Mouse (Mus musculus) embryonic facial prominence, embryonic 14.5 days (tissue): Measurements from ENCODE around the gene Tal1. TPM values are rescaled to one million over a fixed set of nuclear protein-coding genes. Genes with fewer than 3 reads are reported as not detected.

ENCODE experiments used
- ATAC-seq: fragments of 200-750 bp; cut with Nextera tagmentation; 2 replicates; pipeline ENCODE4 v1.8.0; 2017; ENCODE audit warnings: low read depth, moderate number of reproducible peaks, moderate TSS enrichment
- DNase-seq: peaks from one replicate; pipeline ENCODE4 v3.0.0-alpha.2; 2015; ENCODE audit warnings: low spot score
- H3K27ac ChIP-seq: fragments of 300-500 bp; sonication (generic); replicated peaks from 2 replicates; pipeline ENCODE4 v1.5.1; 2014; ENCODE audit warnings: low read depth, mild to moderate bottlenecking, low read length, moderate library complexity
- H3K27me3 ChIP-seq: fragments of 300-500 bp; sonication (generic); replicated peaks from 2 replicates; pipeline ENCODE4 v1.6.1; 2014; ENCODE audit warnings: low read length; ENCODE audit not compliant: control insufficient read depth, insufficient read depth
- H3K36me3 ChIP-seq: fragments of 300-500 bp; sonication (generic); 2 replicates; pipeline ENCODE4 v1.6.1; 2014; ENCODE audit warnings: low read length, mixed read lengths; ENCODE audit not compliant: control insufficient read depth, insufficient read depth
- H3K4me1 ChIP-seq: fragments of 300-500 bp; sonication (generic); 2 replicates; pipeline ENCODE4 v1.6.1; 2014; ENCODE audit warnings: antibody characterized with exemption, low read length; ENCODE audit not compliant: control insufficient read depth, insufficient read depth
- H3K4me2 ChIP-seq: fragments of 300-500 bp; sonication (generic); 2 replicates; pipeline ENCODE4 v1.6.1; 2014; ENCODE audit warnings: low read depth, mild to moderate bottlenecking, low read length, moderate library complexity, mixed read lengths
- H3K4me3 ChIP-seq: fragments of 300-500 bp; sonication (generic); 2 replicates; pipeline ENCODE4 v1.5.1; 2014; ENCODE audit warnings: low read depth, mild to moderate bottlenecking, low read length
- H3K9ac ChIP-seq: fragments of 300-500 bp; sonication (generic); 2 replicates; pipeline ENCODE4 v1.6.1; 2014; ENCODE audit warnings: low read depth, mild to moderate bottlenecking, low read length, moderate library complexity, mixed read lengths
- H3K9me3 ChIP-seq: fragments of 300-500 bp; sonication (generic); 2 replicates; pipeline ENCODE4 v1.6.1; 2016; ENCODE audit warnings: low read length; ENCODE audit not compliant: control insufficient read depth
- WGBS: fragments of 180-500 bp; shearing (Covaris S2); extraction: QIAGEN DNeasy Blood & Tissue Kit; methylation state at CpG from one replicate; pipeline ENCODE4 v1.1.7; 2014; 5-methylcytosine and 5-hydroxymethylcytosine counted together
- polyA plus RNA-seq: library from polyadenylated mRNA; unstranded; fragments of >200 nt; fragmentation: Nextera tagmentation; extraction: Ambion mirVana; gene quantifications from 2 replicates; pipeline ENCODE4 v1.2.1, GENCODE M21; 2014

Tal1 gene
- polyA plus RNA-seq, 1 experiment from 2014 or later, result 1.6 TPM

DNA sequence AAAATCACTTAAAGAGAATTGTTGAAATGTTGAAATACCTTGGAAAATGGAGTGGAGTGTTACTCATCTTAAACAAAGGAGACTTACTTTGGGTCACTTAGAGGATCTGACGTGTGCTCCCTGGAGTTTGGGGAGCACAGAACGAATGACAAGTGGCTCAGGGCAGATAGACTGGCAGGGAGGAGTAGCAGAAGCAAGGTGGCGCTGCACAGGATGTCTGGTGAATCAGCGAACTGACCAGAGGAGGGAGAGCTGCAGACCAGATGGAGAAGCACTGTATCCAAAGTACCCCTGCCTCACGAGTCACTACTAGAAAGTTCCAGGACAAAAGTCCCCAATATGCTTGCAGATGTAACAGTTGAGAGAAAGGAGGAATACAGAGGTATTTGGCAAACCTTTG lies 57.0 kb downstream of the Tal1 start:
- no peaks in the 10 kb centered on the region for H3K4me1 ChIP-seq
- no peak overlapping the region for H3K4me3 ChIP-seq
- H3K36me3 ChIP-seq, result no peaks in the 10 kb centered on the region
- DNase-seq (no peak), ATAC-seq (no peak)
- no peak overlapping the region for H3K9ac ChIP-seq
- H3K9me3 ChIP-seq, result no peaks in the 10 kb centered on the region
- H3K27me3 ChIP-seq, result no peaks in the 10 kb centered on the region
- WGBS, result 17% methylated on average over 5 of the region's 5 CpGs
- no peak overlapping the region for H3K4me2 ChIP-seq
- no peak overlapping the region for H3K27ac ChIP-seq

DNA sequence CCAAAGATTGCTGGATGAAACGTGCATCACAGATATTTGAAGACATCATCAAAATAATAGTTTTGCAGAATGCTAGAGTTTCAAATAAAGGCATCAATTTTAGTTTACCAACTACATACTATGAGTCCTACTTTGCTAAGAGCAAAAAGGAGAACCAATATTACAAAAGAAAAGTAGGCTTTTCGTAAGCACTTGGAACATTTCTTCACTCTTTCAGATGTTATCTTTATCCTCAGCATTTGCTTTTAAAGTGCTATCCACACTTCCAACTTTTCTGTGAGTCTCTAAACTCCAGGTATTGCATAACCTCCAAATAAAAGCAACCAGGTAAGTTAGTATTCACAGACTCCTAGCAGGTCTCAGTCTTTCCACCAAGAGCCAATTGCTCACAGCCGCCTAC lies 63.4 kb downstream of the Tal1 start:
- ATAC-seq (no peak), DNase-seq (no peak)
- H3K4me3 ChIP-seq, result no peak overlapping the region
- H3K36me3 ChIP-seq, result no peaks in the 10 kb centered on the region
- no peaks in the 10 kb centered on the region for H3K9me3 ChIP-seq
- H3K4me2 ChIP-seq, result no peak overlapping the region
- no peak overlapping the region for H3K9ac ChIP-seq
- 80% methylated on average over 3 of the region's 3 CpGs for WGBS
- no peaks in the 10 kb centered on the region for H3K4me1 ChIP-seq
- H3K27ac ChIP-seq, result no peak overlapping the region
- no peaks in the 10 kb centered on the region for H3K27me3 ChIP-seq

DNA sequence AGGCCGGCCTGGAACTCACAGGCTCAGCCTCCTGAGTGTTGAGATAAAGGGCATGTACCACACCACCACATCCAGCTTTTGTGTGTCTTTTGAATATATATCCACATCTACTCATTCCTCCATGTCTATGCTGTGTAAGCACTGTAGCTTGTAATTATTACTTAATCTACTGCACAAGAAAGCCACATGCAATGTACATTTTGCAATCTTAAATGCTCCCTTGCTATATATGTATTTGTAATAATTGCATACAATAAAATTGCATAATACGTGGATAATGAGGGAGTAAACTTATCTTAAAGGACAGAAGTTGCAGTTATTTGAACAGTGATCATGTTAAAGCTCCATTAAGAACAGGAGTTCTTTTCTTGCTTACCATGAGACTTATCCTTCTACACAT lies 64.9 kb downstream of the Tal1 start:
- Histone ChIP-seq H3K27me3 (no peaks in the 10 kb centered on the region), H3K4me2 (no peak overlapping the region), H3K9me3 (no peaks in the 10 kb centered on the region), H3K4me3 (no peak overlapping the region), H3K9ac (no peak overlapping the region), H3K4me1 (no peaks in the 10 kb centered on the region), H3K27ac (no peak overlapping the region), H3K36me3 (no peaks in the 10 kb centered on the region)
- WGBS, result 74% methylated on average over 2 of the region's 2 CpGs
- DNase-seq, result no peak
- ATAC-seq, result no peak

Other genes starting within 250 kb of the Tal1 start
- gene Gm12830, start 234.7 kb upstream of the Tal1 start, polyA plus RNA-seq, result not detected in 2 replicates
- gene Foxd2, start 147.6 kb upstream of the Tal1 start, polyA plus RNA-seq, result 0.81 and 1.3 TPM in 2 replicates
- gene Foxe3, start 130.4 kb upstream of the Tal1 start, polyA plus RNA-seq, result not detected in 2 replicates
- gene Cmpk1, start 69.2 kb upstream of the Tal1 start, polyA plus RNA-seq, result 110 and 112 TPM in 2 replicates
- 11.8 and 14.1 TPM in 2 replicates for gene Stil, start 56.3 kb upstream of the Tal1 start, polyA plus RNA-seq
- 7.7 and 18.5 TPM in 2 replicates for gene Pdzk1ip1, start 32.3 kb downstream of the Tal1 start, polyA plus RNA-seq
- 0.48 and 0.84 TPM in 2 replicates for gene Cyp4x1, start 77.9 kb downstream of the Tal1 start, polyA plus RNA-seq
- 0.11 TPM in 1 of 2 replicates, not detected in the other for gene Cyp4a29, start 185.7 kb downstream of the Tal1 start, polyA plus RNA-seq
- 0.50 and 0.81 TPM in 2 replicates for gene Cyp4a12a, start 242.6 kb downstream of the Tal1 start, polyA plus RNA-seq